ENCODE assay signal across 14 mouse cellular contexts in the genomic region with DNA sequence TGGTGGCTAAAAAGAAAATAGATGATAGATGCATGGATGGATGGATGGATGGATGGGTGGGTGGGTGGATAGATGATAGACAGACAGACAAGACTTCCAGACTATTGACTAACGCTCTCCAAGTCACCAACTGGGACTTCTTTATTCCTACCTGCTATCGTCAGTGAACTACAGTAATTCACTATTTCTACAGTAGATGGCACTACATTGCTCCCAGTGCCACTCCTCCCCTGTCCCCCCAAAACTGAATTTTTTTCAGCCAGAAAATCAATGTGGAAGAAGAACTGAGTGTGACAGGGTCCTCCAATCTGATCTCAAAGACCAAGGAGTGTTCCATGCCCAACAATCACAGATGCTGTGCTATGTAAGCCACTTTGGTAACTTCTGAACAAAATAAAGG. TPM values are rescaled to one million over a fixed set of nuclear protein-coding genes. Genes with fewer than 3 reads are reported as not detected.
A peak's percentile ranks its signal among the peaks of the same experiment; 100 is the strongest.
DNase-seq lines count a peak whose midpoint lies in the region; ATAC-seq and TF ChIP-seq lines count a peak whose summit lies in the region.
"Had no signal": no experiment of that assay in that cellular context is flagged by ENCODE, and none has a peak within 500 bp of the region (broad histone marks: within the 10 kb centered on the region; RNA-seq: fewer than 3 reads in every experiment).

No protein-coding gene starts in this region.

- no peak overlapping the region for H3K27ac ChIP-seq in heart, adult 2 months
- no peak overlapping the region for H3K27ac ChIP-seq in lung, postnatal 0 days (ENCODE audit: low read length)
- H3K27ac ChIP-seq: embryonic facial prominence, embryonic 13.5 days; hindbrain, embryonic 13.5 days had no signal

- no peak for ATAC-seq in lung, postnatal 0 days
- no peak for ATAC-seq in G1E (ENCODE audit: extremely low read depth, insufficient number of reproducible peaks, low FRiP score, poor library complexity, severe bottlenecking)
- ATAC-seq in megakaryocyte progenitor cell, adult 5-6 weeks (replicated peaks; ENCODE audit: poor library complexity): peak; percentile 59
- ATAC-seq: forebrain, embryonic 16.5 days had no signal

- no peaks in the 10 kb centered on the region for H3K36me3 ChIP-seq in heart, adult 2 months (ENCODE audit: control insufficient read depth, insufficient read depth, low read length)
- H3K36me3 ChIP-seq in lung, postnatal 0 days (ENCODE audit: insufficient read depth, low read length): no peaks in the 10 kb centered on the region
- no peaks in the 10 kb centered on the region for H3K36me3 ChIP-seq in G1E (replicated peaks)
- H3K36me3 ChIP-seq: embryonic facial prominence, embryonic 13.5 days; hindbrain, embryonic 13.5 days had no signal

- no peak overlapping the region for H3K4me3 ChIP-seq in heart, adult 2 months
- H3K4me3 ChIP-seq in lung, postnatal 0 days (ENCODE audit: low read depth, low read length): no peak overlapping the region
- H3K4me3 ChIP-seq in G1E (ENCODE audit: low read depth, low read length): no peak overlapping the region
- H3K4me3 ChIP-seq: embryonic facial prominence, embryonic 13.5 days; hindbrain, embryonic 13.5 days had no signal

- no peaks in the 10 kb centered on the region for H3K79me2 ChIP-seq in heart, adult 2 months (replicated peaks; ENCODE audit: control insufficient read depth, insufficient read depth, low read length)

- H3K4me2 ChIP-seq in lung, postnatal 0 days (replicated peaks; ENCODE audit: low read depth, low read length): no peak overlapping the region
- H3K4me2 ChIP-seq: embryonic facial prominence, embryonic 13.5 days; hindbrain, embryonic 13.5 days had no signal

- no peak overlapping the region for H3K9ac ChIP-seq in heart, adult 2 months (ENCODE audit: low read depth, low read length)
- H3K9ac ChIP-seq in lung, postnatal 0 days (replicated peaks; ENCODE audit: low read depth): no peak overlapping the region
- H3K9ac ChIP-seq: embryonic facial prominence, embryonic 13.5 days; hindbrain, embryonic 13.5 days had no signal

- WGBS in heart, adult 2 months: 58% methylated on average over 2 of the region's 2 CpGs
- WGBS in lung, postnatal 0 days: 63% methylated on average over 2 of the region's 2 CpGs

- no peak for TF ChIP-seq EP300 in heart, adult 2 months (IDR thresholded peaks at IDR 0.05; ENCODE audit: insufficient read depth, low read depth, low read length)
- no peak for TF ChIP-seq EP300 in lung, postnatal 0 days (IDR thresholded peaks at IDR 0.05)

- H3K9me3 ChIP-seq in lung, postnatal 0 days (ENCODE audit: low read length): no peaks in the 10 kb centered on the region
- no peaks in the 10 kb centered on the region for H3K9me3 ChIP-seq in G1E (replicated peaks)
- H3K9me3 ChIP-seq: embryonic facial prominence, embryonic 13.5 days; hindbrain, embryonic 13.5 days had no signal

- intact Hi-C loops in heart, adult 2 months (cut with DNase I): loop anchor here (1.0 to 2.0 kb wide), 2 partner anchors 38 to 71 kb away; a partner anchor contains a TSS

- peak; percentile 65 for TF ChIP-seq CTCF in heart, adult 2 months (IDR thresholded peaks at IDR 0.05)
- TF ChIP-seq CTCF in lung, postnatal 0 days (IDR thresholded peaks at IDR 0.05): peak; percentile 51
- TF ChIP-seq CTCF in G1E (IDR thresholded peaks at IDR 0.05; ENCODE audit: low read depth, low read length): peak; percentile 23; the same call in 1 of the 2 replicates

- H3K27me3 ChIP-seq in heart, adult 2 months (ENCODE audit: control insufficient read depth, insufficient read depth, low read length): no peaks in the 10 kb centered on the region
- H3K27me3 ChIP-seq in lung, postnatal 0 days (replicated peaks; ENCODE audit: insufficient read depth, low read length): no peaks in the 10 kb centered on the region
- peaks cover 20% of the 10 kb centered on the region for H3K27me3 ChIP-seq in G1E (ENCODE audit: insufficient read depth, low read length)
- H3K27me3 ChIP-seq: embryonic facial prominence, embryonic 13.5 days; hindbrain, embryonic 13.5 days had no signal

- peaks cover 1% of the 10 kb centered on the region; the same call in 1 of the 2 replicates for H3K4me1 ChIP-seq in heart, adult 2 months (ENCODE audit: control insufficient read depth, insufficient read depth, low read length)
- H3K4me1 ChIP-seq in lung, postnatal 0 days (ENCODE audit: insufficient read depth, low read depth, low read length): peaks cover 7% of the 10 kb centered on the region; the same call in 1 of the 2 replicates
- H3K4me1 ChIP-seq in G1E (ENCODE audit: insufficient read depth, low read depth, low read length): no peaks in the 10 kb centered on the region
- H3K4me1 ChIP-seq: embryonic facial prominence, embryonic 13.5 days; hindbrain, embryonic 13.5 days had no signal

- no peak for DNase-seq in heart, adult 2 months
- no peak for DNase-seq in heart, adult 11 months
- peak; percentile 15 for DNase-seq in lung, postnatal 0 days (ENCODE audit: low spot score)
- DNase-seq in lung, postnatal 10 days: no peak
- peak; percentile 10 for DNase-seq in G1E (ENCODE audit: low spot score)
- DNase-seq in adrenal gland, postnatal 4 days (ENCODE audit: low spot score in 2 of 2): no peak
- no peak for DNase-seq in adrenal gland, postnatal 14 days
- DNase-seq: left cerebral cortex, postnatal 4 days; thymus, postnatal 25 days had no signal

- TF ChIP-seq POLR2A in heart, adult 2 months (IDR thresholded peaks at IDR 0.05; ENCODE audit: insufficient read depth, low read depth, low read length): no peak

RNA-seq across cellular contexts. Expression of a gene that starts 25.5 kb away (rescaled TPM):
- 10 to 100 TPM; 17.8 to 18.9 TPM for total RNA-seq in heart, adult 2 months (2021)
- polyA plus RNA-seq in heart, adult 2 months (2012; rRNA removed): 34.2 and 36.3 TPM in 2 replicates
- 93.8 and 106 TPM in 2 replicates for polyA plus RNA-seq in lung, postnatal 0 days (2015; fragmentation: Nextera tagmentation; extraction: Ambion mirVana)
- total RNA-seq in G1E (2014; fragmentation: Nextera tagmentation) (2.6 and 2.9 TPM in 2 replicates), G1E (2017) (7.2 and 9.2 TPM in 2 replicates)
- polyA plus RNA-seq in G1E (2012): 40.6 and 55.1 TPM in 2 replicates
- total RNA-seq in megakaryocyte progenitor cell, adult 5-6 weeks (2015): 56.0 and 76.2 TPM in 2 replicates
- 94.2 and 106 TPM in 2 replicates for total RNA-seq in megakaryocyte progenitor cell, adult 5-6 weeks (2017)
- 10 to 100 TPM; 62.1 to 65.9 TPM for total RNA-seq in adrenal gland, postnatal 4 days (2021)
- 252 and 482 TPM in 2 replicates for total RNA-seq in adrenal gland, postnatal 14 days (2021)

RNA-seq across cellular contexts. Expression of a gene that starts 30.6 kb away (rescaled TPM):
- total RNA-seq in heart, adult 2 months (2021): 1 to 10 TPM; 5.3 TPM
- polyA plus RNA-seq in heart, adult 2 months (2012; rRNA removed): 12.1 and 15.8 TPM in 2 replicates
- polyA plus RNA-seq in lung, postnatal 0 days (2015; fragmentation: Nextera tagmentation; extraction: Ambion mirVana): 126 and 150 TPM in 2 replicates
- total RNA-seq in G1E (2014; fragmentation: Nextera tagmentation) (7.8 and 16.3 TPM in 2 replicates), G1E (2017) (31.1 and 34.4 TPM in 2 replicates)
- 36.0 and 43.0 TPM in 2 replicates for polyA plus RNA-seq in G1E (2012)
- 14.3 and 17.8 TPM in 2 replicates for total RNA-seq in megakaryocyte progenitor cell, adult 5-6 weeks (2015)
- 7.1 and 10.9 TPM in 2 replicates for total RNA-seq in megakaryocyte progenitor cell, adult 5-6 weeks (2017)
- total RNA-seq in adrenal gland, postnatal 4 days (2021): 10 to 100 TPM; 11.7 TPM
- total RNA-seq in adrenal gland, postnatal 14 days (2021): 5.0 and 10.4 TPM in 2 replicates

RNA-seq across cellular contexts. Expression of a gene that starts 37.7 kb away (rescaled TPM):
- total RNA-seq in heart, adult 2 months (2021): not detected
- 0.70 and 1.4 TPM in 2 replicates for polyA plus RNA-seq in heart, adult 2 months (2012; rRNA removed)
- 0.79 and 1.2 TPM in 2 replicates for polyA plus RNA-seq in lung, postnatal 0 days (2015; fragmentation: Nextera tagmentation; extraction: Ambion mirVana)
- total RNA-seq in G1E (2014; fragmentation: Nextera tagmentation) (1.7 and 4.4 TPM in 2 replicates), G1E (2017) (0.33 and 0.70 TPM in 2 replicates)
- not detected in 2 replicates for polyA plus RNA-seq in G1E (2012)
- total RNA-seq in megakaryocyte progenitor cell, adult 5-6 weeks (2015): 1.1 TPM in 1 of 2 replicates, not detected in the other
- total RNA-seq in megakaryocyte progenitor cell, adult 5-6 weeks (2017): 0.68 TPM in 1 of 2 replicates, not detected in the other
- total RNA-seq in adrenal gland, postnatal 4 days (2021): under 1 TPM in 1 of 2 experiments, not detected in 1; 0.31 TPM
- 0.41 TPM in 1 of 2 replicates, not detected in the other for total RNA-seq in adrenal gland, postnatal 14 days (2021)
- total RNA-seq: adrenal gland, adult 18-20 months; left cerebral cortex, postnatal 4 days had no signal

Comparison
In these comparisons a context has a peak if more than half of its experiments do, and no peak if none do; other contexts are left out.
1. DNase-seq: peak in lung, postnatal 0 days (single experiment) and G1E (single experiment); none in heart, adult 2 months (0 of 2), heart, adult 11 months (single experiment), lung, postnatal 10 days (single experiment), adrenal gland, postnatal 4 days (0 of 2) and adrenal gland, postnatal 14 days (single experiment).
2. Peak in every context shown above with its lines, with median percentiles within 50 percentile points of each other: CTCF ChIP-seq.